Mouse (Mus musculus) Muller cell, postnatal 12 days (primary cell): Measurements from ENCODE around the gene Fam43a.
A peak's percentile ranks its signal among the peaks of the same experiment; 100 is the strongest.

Experiments
- DNase-seq: peaks from one replicate; pipeline ENCODE4 v3.0.0-alpha.2; 2015; ENCODE audit errors: inconsistent ontology term

The Fam43a gene

GRCm38 (mm10) chr16:30599491-30600268 is at the start of gene Fam43a:
Gene Fam43a (plus strand): TSS chr16:30599723.
- DNase-seq = peak; percentile 96

GRCm38 (mm10) chr16:30549966-30550747 is 49.4 kb upstream of the Fam43a start:
- peak; percentile 82 for DNase-seq

DNA sequence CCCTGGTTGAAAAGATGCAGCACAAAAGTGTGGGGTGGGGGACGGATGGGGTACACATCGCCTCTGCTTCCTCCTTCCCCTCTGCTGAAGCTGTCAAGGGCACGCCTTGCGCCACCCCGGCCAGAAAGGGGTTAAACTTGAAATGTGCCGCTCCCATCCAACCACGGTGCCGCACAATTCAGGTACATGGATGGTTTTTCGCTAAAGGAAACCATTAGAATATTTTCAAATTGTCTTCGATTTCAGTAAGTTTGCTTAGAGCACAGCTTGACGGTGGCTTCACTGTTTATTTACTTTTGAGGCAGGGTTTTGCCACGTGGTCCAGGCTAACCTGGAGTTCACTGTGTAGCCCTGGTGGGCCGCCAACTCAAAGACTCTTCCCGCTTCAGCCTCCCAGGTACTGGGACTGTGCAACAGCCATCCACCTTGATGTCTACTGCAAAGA is 48.8 kb upstream of the Fam43a start, which contains the start of gene Tmem44:
Gene Tmem44, minus strand, starts transcription at position 95 of the 445 bp plus-strand sequence.
- no peak for DNase-seq

GRCm38 (mm10) chr16:30552621-30553338 is 46.7 kb upstream of the Fam43a start:
- DNase-seq = peak; percentile 94

DNA sequence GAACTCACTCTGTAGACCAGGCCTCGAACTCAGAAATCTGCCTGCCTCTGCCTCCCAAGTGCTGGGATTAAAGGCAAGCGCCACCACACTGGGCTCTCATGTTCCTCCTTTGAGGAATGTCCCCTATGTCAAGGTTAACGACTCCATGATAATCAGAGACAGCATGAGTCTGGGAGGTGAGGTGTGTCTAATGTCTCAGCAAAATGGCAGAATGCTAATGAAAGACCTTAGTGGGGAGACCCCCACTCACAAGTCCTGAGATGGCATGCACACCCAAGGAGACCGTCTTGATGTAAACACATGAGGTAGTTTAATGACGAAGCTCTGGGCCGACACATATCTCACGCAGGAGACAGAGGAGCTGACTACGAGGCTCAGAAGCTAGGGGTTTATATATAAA is 45.4 kb upstream of the Fam43a start:
- DNase-seq = no peak

DNA sequence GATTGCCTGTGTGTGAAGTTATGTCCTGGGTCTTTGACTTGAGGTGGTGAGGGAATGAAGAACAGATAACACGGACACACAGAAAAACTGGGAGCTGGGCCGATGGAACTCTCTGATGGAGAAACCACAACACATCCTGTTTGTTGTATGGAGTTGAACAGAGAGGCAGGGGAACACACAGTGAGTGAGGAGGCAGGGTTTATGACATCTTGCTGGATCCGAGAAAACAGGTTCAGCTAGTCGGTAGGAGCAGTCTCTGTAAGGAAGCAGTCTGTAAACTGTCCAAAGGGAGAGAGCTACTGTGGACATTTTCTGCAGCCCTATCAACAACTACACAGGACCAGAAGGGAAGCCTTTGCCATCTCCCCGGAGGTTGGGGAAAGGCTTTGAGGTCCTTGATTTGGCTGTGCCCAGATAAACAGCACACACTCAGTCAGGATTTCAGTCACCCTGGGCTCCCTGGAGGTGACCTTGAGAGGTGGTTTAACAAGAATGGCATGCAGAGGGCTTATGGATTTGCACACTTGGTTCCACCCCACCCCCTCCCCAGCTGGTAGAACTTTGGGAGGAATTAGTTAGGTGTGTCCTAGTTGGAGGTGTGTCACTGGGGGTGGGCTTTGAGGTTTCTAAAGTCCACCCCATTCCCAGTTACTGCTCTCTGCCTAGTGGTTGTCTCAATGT is 40.1 kb upstream of the Fam43a start:
- DNase-seq = no peak

DNA sequence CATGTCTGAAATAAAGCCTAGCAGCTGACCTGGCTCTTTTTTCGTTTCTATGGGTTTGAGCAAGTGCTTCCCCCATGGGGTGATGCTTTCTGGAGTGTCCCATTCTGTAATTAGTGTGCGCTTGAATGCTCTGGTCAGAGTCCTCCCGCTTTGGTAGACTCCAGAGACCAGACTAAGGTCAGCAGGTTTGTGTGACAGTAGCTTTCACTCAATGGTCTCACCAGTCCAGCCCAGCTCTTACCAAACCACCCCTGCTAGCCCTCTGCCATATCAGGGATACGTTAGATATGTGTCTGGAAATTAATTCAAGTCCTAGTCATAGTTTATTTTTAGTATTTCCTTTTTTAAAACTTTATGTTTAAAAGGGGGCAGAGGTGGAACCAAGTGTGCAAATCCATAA is 38.9 kb upstream of the Fam43a start:
- no peak for DNase-seq

GRCm38 (mm10) chr16:30565631-30566030 is 33.9 kb upstream of the Fam43a start:
- DNase-seq = no peak

- DNase-seq = no peak
These were observed 29.4 kb upstream of the Fam43a start for GRCm38 (mm10) chr16:30570173-30570572.

DNA sequence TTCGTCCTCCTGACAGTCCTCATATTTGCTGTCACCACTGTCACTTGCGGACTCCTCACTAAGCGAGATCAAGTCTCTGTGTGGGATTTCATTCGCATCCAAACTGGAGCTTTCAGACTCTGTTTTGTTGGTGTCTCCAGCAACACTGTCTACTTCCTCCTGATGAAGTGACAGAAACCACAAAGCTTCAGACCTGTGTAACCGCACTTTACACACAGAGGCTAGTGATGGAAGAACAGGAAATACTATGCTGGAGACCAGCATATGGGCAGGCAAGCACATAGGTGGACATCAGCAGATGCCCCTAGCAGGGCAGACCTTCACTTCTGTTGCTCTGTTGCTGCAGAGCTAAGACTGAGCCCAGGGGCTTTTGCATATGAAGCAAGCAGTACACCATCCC is 28.1 kb upstream of the Fam43a start:
- no peak for DNase-seq

DNA sequence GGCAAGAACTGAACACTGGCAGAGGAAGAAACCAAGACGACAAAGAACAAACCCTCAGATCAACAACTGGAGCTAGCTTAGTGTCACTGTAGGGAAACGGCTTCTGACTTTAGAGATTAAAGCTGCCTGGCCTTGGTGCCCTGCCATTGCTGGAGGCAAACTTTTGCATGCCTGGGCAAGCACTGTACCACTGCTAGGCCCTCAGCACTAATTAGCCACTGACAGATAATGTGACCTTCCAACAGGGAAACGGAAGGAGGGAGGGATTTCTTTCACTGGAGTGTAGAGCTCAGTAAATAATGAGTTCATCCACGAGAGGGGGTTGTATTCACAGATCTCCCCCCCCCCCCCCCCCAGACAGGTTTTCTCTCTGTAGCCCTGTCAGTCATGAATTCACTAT is 27.3 kb upstream of the Fam43a start:
- peak; percentile 50 for DNase-seq

- no peak for DNase-seq
These were observed 23.7 kb upstream of the Fam43a start for GRCm38 (mm10) chr16:30575815-30576214.

DNA sequence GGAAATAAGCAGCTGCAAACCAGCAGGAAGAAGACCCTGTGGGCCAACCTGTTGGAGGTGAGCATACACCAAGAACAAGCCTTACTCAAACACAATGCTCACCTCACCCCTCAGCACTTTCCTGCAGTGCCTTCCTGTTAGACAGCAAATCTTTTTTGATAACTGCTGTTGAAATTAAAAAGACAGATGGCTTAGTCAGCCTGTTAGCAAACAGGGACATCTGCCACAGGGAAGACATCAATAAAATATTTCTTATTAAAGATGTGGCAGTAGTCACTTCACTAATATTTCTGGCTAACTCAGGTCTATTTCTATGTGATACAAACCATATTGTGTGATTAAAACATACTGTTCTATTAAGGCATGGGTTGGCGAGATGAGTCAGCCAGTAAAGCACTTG is 23.1 kb upstream of the Fam43a start:
- DNase-seq = no peak

DNA sequence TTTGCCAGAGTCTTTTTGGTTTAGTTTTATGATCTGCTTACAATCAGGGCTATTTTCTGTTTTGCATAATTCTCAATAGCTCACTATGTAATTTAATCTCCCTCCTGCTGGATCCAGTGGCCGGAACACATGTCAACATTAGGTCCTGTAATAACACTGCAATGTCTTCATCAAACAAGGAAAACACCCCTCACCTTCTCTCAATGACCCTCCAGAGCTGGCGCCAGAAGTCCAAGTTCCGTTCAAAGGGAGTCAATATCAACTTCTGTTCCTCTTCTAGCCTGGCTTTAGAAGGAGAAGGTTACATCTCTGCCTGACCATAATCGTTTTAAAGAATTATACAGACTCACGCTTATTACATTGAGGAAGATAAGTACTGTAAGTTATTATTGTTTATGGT is 18.8 kb upstream of the Fam43a start:
- no peak for DNase-seq

DNA sequence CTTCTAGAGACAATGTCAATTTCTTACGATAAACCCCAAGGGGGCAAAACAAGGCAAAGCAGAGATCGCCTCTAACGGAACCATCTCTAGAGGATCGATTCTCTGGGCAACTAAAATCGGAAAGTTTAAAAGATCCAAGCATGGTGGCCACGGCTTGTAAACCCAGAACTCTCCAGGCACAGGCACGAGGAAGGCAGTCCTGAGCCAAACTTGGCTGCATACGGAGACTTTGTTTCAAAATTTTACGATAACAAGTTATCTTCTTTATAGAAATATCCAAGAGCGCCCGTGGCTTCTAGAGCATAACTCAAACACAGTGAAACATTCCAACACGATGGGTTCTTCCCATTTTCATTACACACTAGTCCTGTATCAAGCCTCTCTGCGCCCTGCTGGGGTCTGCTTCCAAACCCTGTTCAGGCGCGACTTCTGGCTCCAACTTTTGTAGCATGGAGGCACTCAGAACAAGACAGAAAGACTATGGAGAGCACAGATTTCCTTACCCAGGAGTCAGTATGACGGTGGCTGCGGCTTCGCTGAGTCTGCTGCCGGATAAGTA is 12.5 kb upstream of the Fam43a start:
- DNase-seq = peak; percentile 8

DNA sequence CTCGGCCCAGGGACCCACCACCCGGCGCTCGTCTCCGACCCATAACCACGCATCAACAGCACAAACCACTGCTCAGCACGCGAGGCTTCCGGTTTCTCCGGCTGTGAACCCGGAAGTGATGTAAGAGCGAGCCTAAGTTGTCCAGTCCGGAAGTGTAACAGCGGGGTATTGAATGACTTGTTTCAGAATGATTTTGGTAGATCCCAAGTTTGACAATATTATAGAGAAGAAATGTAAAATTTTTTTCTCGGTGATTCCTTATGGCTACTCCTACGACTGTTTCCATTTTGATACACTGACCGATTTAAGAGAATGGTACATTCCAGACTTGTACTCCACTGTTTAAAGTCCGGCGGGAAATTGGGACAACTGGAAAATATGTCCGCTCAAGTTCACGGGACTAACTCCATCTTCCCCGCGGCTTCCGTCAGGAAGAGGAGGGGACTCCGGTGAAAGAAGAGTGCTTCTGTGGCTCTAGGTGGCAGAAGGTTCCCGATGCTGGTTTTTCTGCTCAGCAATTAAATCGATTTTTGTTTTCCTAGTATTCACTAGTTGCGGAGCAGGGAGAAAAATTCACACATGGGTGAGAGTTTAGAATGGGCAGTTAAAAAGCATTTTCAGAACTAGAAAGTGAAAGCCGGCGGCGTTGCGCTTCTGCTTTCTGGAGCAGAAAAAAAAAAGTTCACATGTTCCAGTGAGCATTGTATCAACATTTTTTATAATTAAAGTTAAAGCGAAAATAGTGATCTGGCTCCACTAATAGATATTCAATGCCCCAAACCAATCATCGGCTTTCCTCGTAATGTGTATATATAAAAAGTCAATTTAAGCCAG is 11.8 kb upstream of the Fam43a start, which contains the start of gene Lsg1:
Gene Lsg1, minus strand, starts transcription at position 99 of the 834 bp plus-strand sequence.
- DNase-seq = peak; percentile 98

- DNase-seq = no peak
These were observed 9.0 kb upstream of the Fam43a start for GRCm38 (mm10) chr16:30590264-30591209.

DNA sequence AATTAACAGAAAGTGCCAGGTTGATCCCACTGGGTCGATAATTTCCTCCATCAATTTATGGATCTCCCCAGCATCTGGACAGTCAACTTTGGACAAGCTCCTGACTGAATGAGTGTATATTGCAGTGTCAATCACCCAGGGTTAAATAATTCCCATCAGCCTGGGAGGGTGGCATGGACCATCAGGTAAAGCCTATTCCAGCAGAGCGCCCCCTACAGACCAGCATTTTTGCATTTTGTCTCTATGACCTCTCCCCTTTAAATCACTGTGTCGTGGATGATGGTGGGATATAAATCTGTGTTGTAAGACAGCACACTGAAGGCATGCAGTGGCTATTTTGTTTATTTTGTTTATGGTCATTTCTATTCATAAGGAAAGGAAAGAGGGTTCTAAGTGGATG is 7.5 kb upstream of the Fam43a start:
- DNase-seq = no peak

- DNase-seq = no peak
These were observed 4.2 kb upstream of the Fam43a start for GRCm38 (mm10) chr16:30595356-30595755.
